In the genomic region with DNA sequence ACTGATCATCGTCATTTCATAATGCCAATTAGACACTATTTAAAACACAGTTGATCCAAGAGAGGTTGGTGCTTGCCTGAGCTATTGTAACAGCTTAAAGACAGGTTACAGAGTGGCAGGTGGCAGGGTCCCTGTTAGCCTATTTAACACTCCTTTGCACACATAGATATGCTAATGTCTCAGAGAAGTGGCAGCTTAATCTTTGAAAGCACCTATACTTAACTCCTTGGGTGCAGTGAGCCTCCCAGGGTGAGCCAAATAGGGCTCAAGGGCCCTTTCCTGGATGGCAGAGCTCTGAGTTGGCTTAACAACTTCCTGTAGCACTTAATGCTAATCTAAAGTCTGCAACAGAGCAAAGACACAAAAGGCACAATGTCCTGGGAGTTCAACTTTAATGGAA, we compare ENCODE assay signal across 22 mouse cellular contexts.
A peak's percentile ranks its signal among the peaks of the same experiment; 100 is the strongest.
DNase-seq lines count a peak whose midpoint lies in the region; ATAC-seq and TF ChIP-seq lines count a peak whose summit lies in the region.
"Had no signal": no experiment of that assay in that cellular context is flagged by ENCODE, and none has a peak within 500 bp of the region (broad histone marks: within the 10 kb centered on the region; RNA-seq: fewer than 3 reads in every experiment).

No protein-coding gene starts in this region.

- in situ Hi-C loops in ES-E14 (cut with MboI; ENCODE audit: low sequenced_read_pairs in 2 of 2, unreplicated experiment in 2 of 2): no loop called here

- no peaks in the 10 kb centered on the region for H3K4me1 ChIP-seq in embryonic facial prominence, embryonic 14.5 days (ENCODE audit: control insufficient read depth, insufficient read depth, low read length)
- H3K4me1 ChIP-seq in embryonic facial prominence, embryonic 10.5 days: no peaks in the 10 kb centered on the region
- H3K4me1 ChIP-seq in ES-E14 (ENCODE audit: control insufficient read depth in 2 of 2, insufficient read depth in 2 of 2, low read length in 2 of 2, poor library complexity in 1 of 2): no peaks in the 10 kb centered on the region; a peak in 2 of 4 replicates
- no peaks in the 10 kb centered on the region for H3K4me1 ChIP-seq in forebrain, embryonic 12.5 days
- H3K4me1 ChIP-seq in forebrain, embryonic 16.5 days (replicated peaks; ENCODE audit: control insufficient read depth, insufficient read depth, low read length): peaks cover 5% of the 10 kb centered on the region; the same call in 1 of the 2 replicates
- H3K4me1 ChIP-seq: embryonic facial prominence, embryonic 12.5 days; heart, embryonic 12.5 days; hindbrain, embryonic 10.5 days; intestine, embryonic 15.5 days had no signal

- no peaks in the 10 kb centered on the region for H3K36me3 ChIP-seq in embryonic facial prominence, embryonic 14.5 days (ENCODE audit: control insufficient read depth, insufficient read depth, low read length)
- no peaks in the 10 kb centered on the region for H3K36me3 ChIP-seq in embryonic facial prominence, embryonic 10.5 days (replicated peaks)
- H3K36me3 ChIP-seq in ES-E14 (ENCODE audit: control insufficient read depth, insufficient read depth, low read length, poor library complexity, severe bottlenecking): no peaks in the 10 kb centered on the region
- H3K36me3 ChIP-seq in forebrain, embryonic 12.5 days (replicated peaks): no peaks in the 10 kb centered on the region
- H3K36me3 ChIP-seq in forebrain, embryonic 16.5 days (ENCODE audit: control insufficient read depth, insufficient read depth): no peaks in the 10 kb centered on the region
- H3K36me3 ChIP-seq: embryonic facial prominence, embryonic 12.5 days; heart, embryonic 12.5 days; hindbrain, embryonic 10.5 days; intestine, embryonic 15.5 days had no signal

- H3K4me3 ChIP-seq in embryonic facial prominence, embryonic 14.5 days (ENCODE audit: low read depth, low read length): no peak overlapping the region
- no peak overlapping the region for H3K4me3 ChIP-seq in embryonic facial prominence, embryonic 10.5 days
- no peak overlapping the region for H3K4me3 ChIP-seq in ES-E14 (ENCODE audit: insufficient read depth in 1 of 2, low read depth in 1 of 2, low read length in 2 of 2, poor library complexity in 1 of 2, severe bottlenecking in 1 of 2)
- H3K4me3 ChIP-seq in forebrain, embryonic 12.5 days (replicated peaks): no peak overlapping the region
- H3K4me3 ChIP-seq in forebrain, embryonic 16.5 days (replicated peaks; ENCODE audit: low read length): no peak overlapping the region
- H3K4me3 ChIP-seq: embryonic facial prominence, embryonic 12.5 days; gastrocnemius, adult 2 months; heart, embryonic 12.5 days; hindbrain, embryonic 10.5 days; intestine, embryonic 15.5 days had no signal

- H3K27ac ChIP-seq in embryonic facial prominence, embryonic 14.5 days (replicated peaks; ENCODE audit: low read depth, low read length): no peak overlapping the region
- no peak overlapping the region for H3K27ac ChIP-seq in embryonic facial prominence, embryonic 10.5 days (replicated peaks)
- no peak overlapping the region for H3K27ac ChIP-seq in ES-E14 (ENCODE audit: insufficient read depth, low read depth, low read length, poor library complexity, severe bottlenecking)
- no peak overlapping the region for H3K27ac ChIP-seq in forebrain, embryonic 12.5 days
- no peak overlapping the region for H3K27ac ChIP-seq in forebrain, embryonic 16.5 days (ENCODE audit: low read length)
- H3K27ac ChIP-seq: embryonic facial prominence, embryonic 12.5 days; gastrocnemius, adult 2 months; hindbrain, embryonic 10.5 days; hindbrain, embryonic 14.5 days; intestine, embryonic 15.5 days had no signal

- 18% methylated on average over 1 of the region's 1 CpGs for whole genome bisulfite sequencing in embryonic facial prominence, embryonic 14.5 days
- 15% methylated on average over 1 of the region's 1 CpGs for WGBS in embryonic facial prominence, embryonic 10.5 days
- 2% methylated on average over 1 of the region's 1 CpGs for WGBS in forebrain, embryonic 12.5 days
- WGBS in forebrain, embryonic 16.5 days: 0% methylated on average over 1 of the region's 1 CpGs

- H3K9me3 ChIP-seq in embryonic facial prominence, embryonic 14.5 days (ENCODE audit: control insufficient read depth, low read length): no peaks in the 10 kb centered on the region
- H3K9me3 ChIP-seq in embryonic facial prominence, embryonic 10.5 days: no peaks in the 10 kb centered on the region
- H3K9me3 ChIP-seq in ES-E14 (ENCODE audit: control insufficient read depth, insufficient read depth, low read depth, low read length): no peaks in the 10 kb centered on the region; the same call in 1 of the 2 replicates
- H3K9me3 ChIP-seq in forebrain, embryonic 12.5 days: no peaks in the 10 kb centered on the region
- H3K9me3 ChIP-seq in forebrain, embryonic 16.5 days (ENCODE audit: control insufficient read depth, low read length): no peaks in the 10 kb centered on the region
- H3K9me3 ChIP-seq: embryonic facial prominence, embryonic 12.5 days; heart, embryonic 12.5 days; hindbrain, embryonic 10.5 days; intestine, embryonic 15.5 days had no signal

- H3K4me2 ChIP-seq in embryonic facial prominence, embryonic 14.5 days (ENCODE audit: low read depth, low read length): no peak overlapping the region
- no peak overlapping the region for H3K4me2 ChIP-seq in forebrain, embryonic 12.5 days
- no peak overlapping the region for H3K4me2 ChIP-seq in forebrain, embryonic 16.5 days (ENCODE audit: low read length)
- H3K4me2 ChIP-seq: embryonic facial prominence, embryonic 12.5 days; heart, embryonic 12.5 days; hindbrain, embryonic 14.5 days; intestine, embryonic 15.5 days had no signal

- H3K27me3 ChIP-seq in embryonic facial prominence, embryonic 14.5 days (replicated peaks; ENCODE audit: control insufficient read depth, insufficient read depth, low read length): no peaks in the 10 kb centered on the region
- no peaks in the 10 kb centered on the region for H3K27me3 ChIP-seq in embryonic facial prominence, embryonic 10.5 days (replicated peaks; ENCODE audit: low read depth, poor library complexity, severe bottlenecking)
- no peaks in the 10 kb centered on the region for H3K27me3 ChIP-seq in forebrain, embryonic 12.5 days
- H3K27me3 ChIP-seq in forebrain, embryonic 16.5 days (replicated peaks; ENCODE audit: control insufficient read depth, insufficient read depth, low read length): no peaks in the 10 kb centered on the region
- H3K27me3 ChIP-seq: embryonic facial prominence, embryonic 12.5 days; heart, embryonic 12.5 days; intestine, embryonic 15.5 days had no signal

- peak; percentile 0 for DNase-seq in embryonic facial prominence, embryonic 14.5 days (ENCODE audit: low spot score)
- no peak for DNase-seq in embryonic facial prominence, embryonic 10.5 days (ENCODE audit: low spot score)
- peak; percentile 73 for DNase-seq in ES-E14 (ENCODE audit: low read depth, low spot score)
- no peak for DNase-seq in kidney, postnatal 36 days
- DNase-seq in cerebellum, adult 18-20 months: no peak
- no peak for DNase-seq in frontal cortex, postnatal 25 days (ENCODE audit: low spot score in 2 of 2)
- DNase-seq: adrenal gland, postnatal 10 days; B cell, adult 2 months; cerebellum, adult 2 months; cerebellum, postnatal 10 days; embryo, embryonic 11 days; gastrocnemius, adult 2 months; gastrocnemius, postnatal 25 days; kidney, adult 2 months had no signal

- ATAC-seq in embryonic facial prominence, embryonic 14.5 days (ENCODE audit: low read depth): peak; percentile 47; the same call in 1 of the 2 replicates
- peak; percentile 63; the same call in 1 of the 2 replicates for ATAC-seq in forebrain, embryonic 12.5 days (ENCODE audit: low FRiP score)
- ATAC-seq in forebrain, embryonic 16.5 days: peak; percentile 83
- ATAC-seq: CD4-positive, CD25-positive, alpha-beta regulatory T cell, adult 4 months; intestine, embryonic 15.5 days had no signal

- no peak overlapping the region for H3K9ac ChIP-seq in embryonic facial prominence, embryonic 14.5 days (ENCODE audit: low read depth, low read length)
- no peak overlapping the region for H3K9ac ChIP-seq in ES-E14 (ENCODE audit: insufficient read depth, low read depth, low read length, poor library complexity, severe bottlenecking)
- no peak overlapping the region for H3K9ac ChIP-seq in forebrain, embryonic 12.5 days
- no peak overlapping the region for H3K9ac ChIP-seq in forebrain, embryonic 16.5 days (replicated peaks; ENCODE audit: low read depth, low read length)
- H3K9ac ChIP-seq: embryonic facial prominence, embryonic 12.5 days; heart, embryonic 12.5 days; hindbrain, embryonic 14.5 days; intestine, embryonic 15.5 days had no signal

TF ChIP-seq in ES-E14, 5 proteins besides CTCF, POLR2A, EP300 and RAD21:
- TF ChIP-seq CHD2 (IDR thresholded peaks at IDR 0.05; ENCODE audit: low read depth, low read length): peak; percentile 35; the same call in 1 of the 2 replicates
- no peak for TF ChIP-seq HCFC1 (IDR thresholded peaks at IDR 0.05; ENCODE audit: borderline replicate concordance, insufficient read depth, low read length)

Comparison
In these comparisons a context has a peak if more than half of its experiments do, and no peak if none do; other contexts are left out.
1. DNase-seq: peak in embryonic facial prominence, embryonic 14.5 days (single experiment) and ES-E14 (single experiment); none in embryonic facial prominence, embryonic 10.5 days (single experiment), kidney, postnatal 36 days (0 of 2), cerebellum, adult 18-20 months (0 of 2) and frontal cortex, postnatal 25 days (0 of 2).
2. Peak in every context shown above with its lines, with median percentiles within 50 percentile points of each other: ATAC-seq.